Mouse (Mus musculus): ENCODE data around the gene Gigyf2.

DNA sequence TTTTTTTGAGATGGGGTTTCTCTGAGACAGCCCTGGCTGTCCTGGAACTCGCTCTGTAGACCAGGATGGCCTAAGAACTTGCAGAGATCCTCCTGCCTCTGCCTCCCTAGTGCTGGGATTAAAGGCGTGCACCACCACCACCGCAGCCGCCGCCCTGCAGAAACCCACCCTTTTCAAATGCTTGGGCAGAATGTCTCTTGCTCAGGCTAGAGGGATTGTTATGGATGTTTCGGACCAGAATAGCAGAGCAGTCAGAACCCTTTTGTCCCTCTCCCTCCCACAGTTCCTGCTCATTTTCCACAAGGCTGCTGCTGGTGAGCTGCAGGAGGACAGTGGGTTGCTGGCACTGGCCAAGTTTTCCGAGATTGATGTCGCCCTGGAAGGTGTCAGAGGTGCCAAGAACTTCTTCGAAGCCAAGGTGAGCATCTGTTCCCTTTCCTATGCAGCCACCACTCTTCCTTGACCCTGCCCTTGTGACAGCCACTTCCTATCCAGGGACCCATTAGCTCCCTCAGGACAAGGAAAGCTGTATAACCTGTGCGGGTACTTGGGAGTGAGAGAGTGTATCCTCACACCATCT, 29.4 kb upstream of the Gigyf2 start:
- TF ChIP-seq POLR2A (IDR thresholded peaks at IDR 0.05; ENCODE audit: insufficient read length, low read depth) (no peak), REST (IDR thresholded peaks at IDR 0.05; ENCODE audit: insufficient read depth, insufficient read length) (no peak), TCF12 (IDR thresholded peaks at IDR 0.05; ENCODE audit: insufficient read depth, poor library complexity, severe bottlenecking) (no peak), USF1 (IDR thresholded peaks at IDR 0.05; ENCODE audit: low read depth) (no peak), E2F4 (IDR thresholded peaks at IDR 0.05; ENCODE audit: insufficient read depth) (no peak), CEBPB (IDR thresholded peaks at IDR 0.05; ENCODE audit: insufficient read depth, poor library complexity, severe bottlenecking) (no peak), MYOG (IDR thresholded peaks at IDR 0.05; ENCODE audit: control insufficient read depth in 1 of 3, insufficient read depth in 1 of 3, insufficient read length in 2 of 3, low read depth in 2 of 3) (no peak)

Data from myocyte (in vitro differentiated cells).